Mouse (Mus musculus): ENCODE results near the gene Rad51b. TPM values are rescaled to one million over a fixed set of nuclear protein-coding genes. Genes with fewer than 3 reads are reported as not detected.

Gene Rad51b
- polyA plus RNA-seq, 1 experiment: 13.8 TPM

- H3K9ac ChIP-seq (ENCODE audit: low read depth, poor library complexity, severe bottlenecking): no peak overlapping the region
- TF ChIP-seq EP300 (IDR thresholded peaks at IDR 0.05; ENCODE audit: insufficient read depth, low read depth, low read length) (no peak), POLR2A (IDR thresholded peaks at IDR 0.05; ENCODE audit: insufficient read depth, low read length) (no peak)
- H3K4me1 ChIP-seq (ENCODE audit: control insufficient read depth, insufficient read depth, low read length): no peaks in the 10 kb centered on the region
- H3K36me3 ChIP-seq (ENCODE audit: control insufficient read depth, insufficient read depth, low read length, poor library complexity, severe bottlenecking): no peaks in the 10 kb centered on the region
- no peaks in the 10 kb centered on the region for H3K9me3 ChIP-seq (replicated peaks; ENCODE audit: control insufficient read depth, insufficient read depth, low read length, poor library complexity, severe bottlenecking)
- no peak overlapping the region for H3K4me3 ChIP-seq (ENCODE audit: low read depth, low read length)
- H3K27ac ChIP-seq (ENCODE audit: insufficient read depth, low read length): no peak overlapping the region
- H3K27me3 ChIP-seq (ENCODE audit: control insufficient read depth, insufficient read depth, low read length, poor library complexity, severe bottlenecking): no peaks in the 10 kb centered on the region
Observed at GRCm38 (mm10) chr12:79588831-79589230, 291.7 kb downstream of the Rad51b start.

GRCm38 (mm10) chr12:79592206-79592605 is 295.1 kb downstream of the Rad51b start:
- TF ChIP-seq POLR2A (IDR thresholded peaks at IDR 0.05; ENCODE audit: insufficient read depth, low read length) (no peak), EP300 (IDR thresholded peaks at IDR 0.05; ENCODE audit: insufficient read depth, low read depth, low read length) (no peak), CTCF (IDR thresholded peaks at IDR 0.05; ENCODE audit: low read depth, low read length) (no peak)
- Histone ChIP-seq H3K9ac (ENCODE audit: low read depth, poor library complexity, severe bottlenecking) (no peak overlapping the region), H3K27me3 (ENCODE audit: control insufficient read depth, insufficient read depth, low read length, poor library complexity, severe bottlenecking) (no peaks in the 10 kb centered on the region), H3K27ac (ENCODE audit: insufficient read depth, low read length) (no peak overlapping the region), H3K4me1 (ENCODE audit: control insufficient read depth, insufficient read depth, low read length) (no peaks in the 10 kb centered on the region), H3K4me3 (ENCODE audit: low read depth, low read length) (no peak overlapping the region), H3K9me3 (replicated peaks; ENCODE audit: control insufficient read depth, insufficient read depth, low read length, poor library complexity, severe bottlenecking) (no peaks in the 10 kb centered on the region), H3K36me3 (ENCODE audit: control insufficient read depth, insufficient read depth, low read length, poor library complexity, severe bottlenecking) (no peaks in the 10 kb centered on the region)

DNA sequence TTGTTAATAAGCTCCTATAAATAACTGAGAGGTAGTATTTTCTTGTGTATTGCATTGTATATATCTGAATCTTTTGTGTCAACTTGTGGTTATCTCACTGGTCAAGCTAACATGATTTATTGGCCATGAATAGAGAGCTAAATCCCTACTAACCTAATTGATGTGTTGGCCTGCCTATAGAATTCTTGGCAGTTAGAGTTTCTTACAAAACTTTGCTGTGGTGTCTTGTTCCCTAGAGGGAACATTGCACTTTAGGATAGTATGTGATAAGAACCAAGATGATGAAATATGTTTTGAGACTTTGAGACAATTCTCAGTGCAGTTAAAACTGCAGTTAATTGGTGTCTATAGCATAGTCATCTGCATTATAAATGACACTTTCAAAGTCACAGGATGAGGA is 299.8 kb downstream of the Rad51b start:
- Histone ChIP-seq H3K9me3 (replicated peaks; ENCODE audit: control insufficient read depth, insufficient read depth, low read length, poor library complexity, severe bottlenecking) (no peaks in the 10 kb centered on the region), H3K36me3 (ENCODE audit: control insufficient read depth, insufficient read depth, low read length, poor library complexity, severe bottlenecking) (no peaks in the 10 kb centered on the region), H3K9ac (ENCODE audit: low read depth, poor library complexity, severe bottlenecking) (no peak overlapping the region), H3K27ac (ENCODE audit: insufficient read depth, low read length) (no peak overlapping the region), H3K4me3 (ENCODE audit: low read depth, low read length) (no peak overlapping the region), H3K4me1 (ENCODE audit: control insufficient read depth, insufficient read depth, low read length) (no peaks in the 10 kb centered on the region), H3K27me3 (ENCODE audit: control insufficient read depth, insufficient read depth, low read length, poor library complexity, severe bottlenecking) (no peaks in the 10 kb centered on the region)
- TF ChIP-seq EP300 (IDR thresholded peaks at IDR 0.05; ENCODE audit: insufficient read depth, low read depth, low read length) (no peak), POLR2A (IDR thresholded peaks at IDR 0.05; ENCODE audit: insufficient read depth, low read length) (no peak), CTCF (IDR thresholded peaks at IDR 0.05; ENCODE audit: low read depth, low read length) (no peak)

- H3K27me3 ChIP-seq (ENCODE audit: control insufficient read depth, insufficient read depth, low read length, poor library complexity, severe bottlenecking): no peaks in the 10 kb centered on the region
- H3K9ac ChIP-seq (ENCODE audit: low read depth, poor library complexity, severe bottlenecking): no peak overlapping the region
- H3K36me3 ChIP-seq (ENCODE audit: control insufficient read depth, insufficient read depth, low read length, poor library complexity, severe bottlenecking): no peaks in the 10 kb centered on the region
- H3K27ac ChIP-seq (ENCODE audit: insufficient read depth, low read length): no peak overlapping the region
- H3K9me3 ChIP-seq (replicated peaks; ENCODE audit: control insufficient read depth, insufficient read depth, low read length, poor library complexity, severe bottlenecking): no peaks in the 10 kb centered on the region
- no peaks in the 10 kb centered on the region for H3K4me1 ChIP-seq (ENCODE audit: control insufficient read depth, insufficient read depth, low read length)
- H3K4me3 ChIP-seq (ENCODE audit: low read depth, low read length): no peak overlapping the region
- no peak for TF ChIP-seq POLR2A (IDR thresholded peaks at IDR 0.05; ENCODE audit: insufficient read depth, low read length)
- TF ChIP-seq CTCF (IDR thresholded peaks at IDR 0.05; ENCODE audit: low read depth, low read length): no peak
- no peak for TF ChIP-seq EP300 (IDR thresholded peaks at IDR 0.05; ENCODE audit: insufficient read depth, low read depth, low read length)
Observed at GRCm38 (mm10) chr12:79597351-79597750, 300.3 kb downstream of the Rad51b start.

GRCm38 (mm10) chr12:79597786-79598185 is 300.7 kb downstream of the Rad51b start:
- no peaks in the 10 kb centered on the region for H3K9me3 ChIP-seq (replicated peaks; ENCODE audit: control insufficient read depth, insufficient read depth, low read length, poor library complexity, severe bottlenecking)
- no peak overlapping the region for H3K27ac ChIP-seq (ENCODE audit: insufficient read depth, low read length)
- H3K4me1 ChIP-seq (ENCODE audit: control insufficient read depth, insufficient read depth, low read length): no peaks in the 10 kb centered on the region
- H3K36me3 ChIP-seq (ENCODE audit: control insufficient read depth, insufficient read depth, low read length, poor library complexity, severe bottlenecking): no peaks in the 10 kb centered on the region
- no peak overlapping the region for H3K9ac ChIP-seq (ENCODE audit: low read depth, poor library complexity, severe bottlenecking)
- no peaks in the 10 kb centered on the region for H3K27me3 ChIP-seq (ENCODE audit: control insufficient read depth, insufficient read depth, low read length, poor library complexity, severe bottlenecking)
- no peak for TF ChIP-seq CTCF (IDR thresholded peaks at IDR 0.05; ENCODE audit: low read depth, low read length)
- no peak for TF ChIP-seq EP300 (IDR thresholded peaks at IDR 0.05; ENCODE audit: insufficient read depth, low read depth, low read length)
- no peak for TF ChIP-seq POLR2A (IDR thresholded peaks at IDR 0.05; ENCODE audit: insufficient read depth, low read length)
- H3K4me3 ChIP-seq (ENCODE audit: low read depth, low read length): no peak overlapping the region

- no peak overlapping the region for H3K9ac ChIP-seq (ENCODE audit: low read depth, poor library complexity, severe bottlenecking)
- H3K27me3 ChIP-seq (ENCODE audit: control insufficient read depth, insufficient read depth, low read length, poor library complexity, severe bottlenecking): no peaks in the 10 kb centered on the region
- TF ChIP-seq EP300 (IDR thresholded peaks at IDR 0.05; ENCODE audit: insufficient read depth, low read depth, low read length) (no peak), CTCF (IDR thresholded peaks at IDR 0.05; ENCODE audit: low read depth, low read length) (no peak), POLR2A (IDR thresholded peaks at IDR 0.05; ENCODE audit: insufficient read depth, low read length) (no peak)
- H3K27ac ChIP-seq (ENCODE audit: insufficient read depth, low read length): no peak overlapping the region
- no peaks in the 10 kb centered on the region for H3K36me3 ChIP-seq (ENCODE audit: control insufficient read depth, insufficient read depth, low read length, poor library complexity, severe bottlenecking)
- no peak overlapping the region for H3K4me3 ChIP-seq (ENCODE audit: low read depth, low read length)
- no peaks in the 10 kb centered on the region for H3K4me1 ChIP-seq (ENCODE audit: control insufficient read depth, insufficient read depth, low read length)
- H3K9me3 ChIP-seq (replicated peaks; ENCODE audit: control insufficient read depth, insufficient read depth, low read length, poor library complexity, severe bottlenecking): no peaks in the 10 kb centered on the region
Observed at GRCm38 (mm10) chr12:79598496-79598895, 301.4 kb downstream of the Rad51b start.
